Mouse (Mus musculus) embryonic facial prominence, embryonic 10.5 days (tissue): Measurements from ENCODE around the gene Gdf11. TPM values are rescaled to one million over a fixed set of nuclear protein-coding genes. Genes with fewer than 3 reads are reported as not detected.

ENCODE experiments used
- DNase-seq: peaks from one replicate; pipeline ENCODE4 v3.0.0-alpha.2; 2017; ENCODE audit warnings: low spot score
- H3K27ac ChIP-seq: fragments of 300-500 bp; sonication (generic); replicated peaks from 2 replicates; pipeline ENCODE4 v1.5.1; 2016; ENCODE audit warnings: mild to moderate bottlenecking
- H3K27me3 ChIP-seq: fragments of 300-500 bp; sonication (generic); replicated peaks from 2 replicates; pipeline ENCODE4 v1.6.1; 2016; ENCODE audit warnings: low read depth, mild to moderate bottlenecking; ENCODE audit not compliant: poor library complexity, severe bottlenecking
- H3K36me3 ChIP-seq: fragments of 300-500 bp; sonication (generic); replicated peaks from 2 replicates; pipeline ENCODE4 v1.6.1; 2016; ENCODE audit warnings: mild to moderate bottlenecking, moderate library complexity
- H3K4me1 ChIP-seq: fragments of 300-500 bp; sonication (generic); 2 replicates; pipeline ENCODE4 v1.6.1; 2016
- H3K4me3 ChIP-seq: fragments of 300-500 bp; sonication (generic); 2 replicates; pipeline ENCODE4 v1.5.1; 2016; ENCODE audit warnings: mild to moderate bottlenecking, moderate library complexity
- H3K9me3 ChIP-seq: fragments of 300-500 bp; sonication (generic); 2 replicates; pipeline ENCODE4 v1.6.1; 2016; ENCODE audit warnings: mild to moderate bottlenecking
- polyA plus RNA-seq: library from polyadenylated mRNA; unstranded; fragments of >200 nt; fragmentation: Nextera tagmentation; extraction: Ambion mirVana; gene quantifications from 2 replicates; pipeline ENCODE4 v1.2.1, GENCODE M21; 2016

Gene Gdf11
- polyA plus RNA-seq, 1 experiment from 2014 or later, result 11.8 TPM

DNA sequence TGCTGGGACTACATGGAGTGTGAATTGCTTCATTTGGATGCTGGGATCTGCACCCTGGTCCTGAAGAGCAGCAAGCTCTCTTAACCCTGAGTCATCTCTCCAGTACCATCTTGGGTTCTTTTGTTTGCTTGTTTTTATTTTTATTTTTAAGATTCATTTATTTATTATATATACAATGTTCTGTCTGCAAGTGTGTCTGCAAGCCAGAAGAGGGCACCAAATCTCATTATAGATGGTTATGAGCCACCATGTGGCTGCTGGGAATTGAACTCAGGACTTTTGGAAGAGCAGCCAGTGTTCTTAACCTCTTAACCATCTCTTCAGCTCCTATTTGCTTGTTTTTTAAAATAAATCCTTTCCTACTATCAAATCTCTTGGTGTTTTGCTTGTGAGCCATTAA is 54.1 kb downstream of the Gdf11 start:
- Histone ChIP-seq H3K9me3 (peaks cover 4% of the 10 kb centered on the region; the same call in 1 of the 2 replicates), H3K4me1 (no peaks in the 10 kb centered on the region), H3K4me3 (no peak overlapping the region), H3K27me3 (no peaks in the 10 kb centered on the region), H3K36me3 (peaks cover 100% of the 10 kb centered on the region), H3K27ac (no peak overlapping the region)
- DNase-seq, result no peak

Other genes starting within 250 kb of the Gdf11 start
- gene Ikzf4, start 245.7 kb downstream of the Gdf11 start, polyA plus RNA-seq, result 2.9 and 3.5 TPM in 2 replicates
- gene Suox, start 217.6 kb downstream of the Gdf11 start, polyA plus RNA-seq, result 12.9 and 13.5 TPM in 2 replicates
- 64.4 and 70.4 TPM in 2 replicates for gene Rab5b, start 195.5 kb downstream of the Gdf11 start, polyA plus RNA-seq
- gene Pmel, start 187.5 kb downstream of the Gdf11 start, polyA plus RNA-seq, result 8.6 and 17.3 TPM in 2 replicates
- 124 and 130 TPM in 2 replicates for gene Cdk2, start 186.7 kb downstream of the Gdf11 start, polyA plus RNA-seq
- 5.2 and 6.3 TPM in 2 replicates for gene Dgka, start 146.9 kb downstream of the Gdf11 start, polyA plus RNA-seq
- gene Pym1, start 143.8 kb downstream of the Gdf11 start, polyA plus RNA-seq, result 56.6 and 60.0 TPM in 2 replicates
- 0.26 and 0.30 TPM in 2 replicates for gene Mmp19, start 100.8 kb downstream of the Gdf11 start, polyA plus RNA-seq
- gene Dnajc14, start 87.7 kb downstream of the Gdf11 start, polyA plus RNA-seq, result 51.9 and 53.7 TPM in 2 replicates
- 16.9 and 17.9 TPM in 2 replicates for gene Tmem198b, start 87.3 kb downstream of the Gdf11 start, polyA plus RNA-seq
- gene Sarnp, start 74.4 kb downstream of the Gdf11 start, polyA plus RNA-seq, result 259 and 263 TPM in 2 replicates
- 63.7 and 66.4 TPM in 2 replicates for gene Ormdl2, start 70.1 kb downstream of the Gdf11 start, polyA plus RNA-seq
- gene Cd63, start 9.3 kb upstream of the Gdf11 start, polyA plus RNA-seq, result 274 and 319 TPM in 2 replicates
- gene Rdh5, start 31.2 kb upstream of the Gdf11 start, polyA plus RNA-seq, result 11.2 and 11.9 TPM in 2 replicates
- gene Bloc1s1, start 32.3 kb upstream of the Gdf11 start, polyA plus RNA-seq, result 185 and 186 TPM in 2 replicates
- gene Itga7, start 42.1 kb upstream of the Gdf11 start, polyA plus RNA-seq, result 1.8 and 2.7 TPM in 2 replicates
- not detected in 2 replicates for gene Mettl7b, start 69.3 kb upstream of the Gdf11 start, polyA plus RNA-seq
- gene Olfr9, start 97.7 kb upstream of the Gdf11 start, polyA plus RNA-seq, result not detected in 2 replicates
- gene Olfr763, start 119.1 kb upstream of the Gdf11 start, polyA plus RNA-seq, result not detected in 2 replicates
- gene Olfr764-ps1, start 148.2 kb upstream of the Gdf11 start, polyA plus RNA-seq, result not detected in 2 replicates
- not detected in 2 replicates for gene Olfr765, start 158.3 kb upstream of the Gdf11 start, polyA plus RNA-seq
- not detected in 2 replicates for gene Olfr766-ps1, start 177.3 kb upstream of the Gdf11 start, polyA plus RNA-seq
- not detected in 2 replicates for gene Olfr767, start 191.2 kb upstream of the Gdf11 start, polyA plus RNA-seq
- not detected in 2 replicates for gene Olfr768, start 207.7 kb upstream of the Gdf11 start, polyA plus RNA-seq
- not detected in 2 replicates for gene Olfr769, start 226.1 kb upstream of the Gdf11 start, polyA plus RNA-seq
- not detected in 2 replicates for gene Olfr770, start 247.3 kb upstream of the Gdf11 start, polyA plus RNA-seq